Mouse (Mus musculus) olfactory bulb, adult 2 months (tissue): ENCODE results near the gene Tle3. TPM values are rescaled to one million over a fixed set of nuclear protein-coding genes. Genes with fewer than 3 reads are reported as not detected.

Experiments
- H3K27ac ChIP-seq: fragments of 200-500 bp; 2 replicates; pipeline ENCODE4 v1.5.1; 2012; ENCODE audit warnings: low read depth, low read length; ENCODE audit not compliant: insufficient read depth
- H3K4me1 ChIP-seq: fragments of 200-500 bp; 2 replicates; pipeline ENCODE4 v1.6.1; 2012; ENCODE audit warnings: low read length; ENCODE audit not compliant: control insufficient read depth, insufficient read depth
- H3K4me3 ChIP-seq: fragments of 200-500 bp; 2 replicates; pipeline ENCODE4 v1.5.1; 2012; ENCODE audit warnings: mild to moderate bottlenecking, low read depth, low read length, moderate library complexity; ENCODE audit not compliant: insufficient read depth
- CTCF ChIP-seq: fragments of 200-500 bp; IDR thresholded peaks from 2 replicates; pipeline ENCODE4 v1.5.1; 2012; ENCODE audit warnings: low read depth, mild to moderate bottlenecking, low read length, moderate library complexity; ENCODE audit not compliant: insufficient read depth
- POLR2A ChIP-seq: fragments of 200-500 bp; IDR thresholded peaks from 2 replicates; pipeline ENCODE4 v1.6.1; 2012; ENCODE audit warnings: mild to moderate bottlenecking, low read depth, low read length, moderate library complexity; ENCODE audit not compliant: insufficient read depth
- WGBS: fragments of 180-500 bp; shearing (Covaris S2); methylation state at CpG from one replicate; pipeline ENCODE4 v1.1.7; 2018; 5-methylcytosine and 5-hydroxymethylcytosine counted together
- polyA plus RNA-seq: library from polyadenylated mRNA; stranded (reverse); fragments of >200 nt; gene quantifications from 2 replicates; pipeline ENCODE4 v1.2.4, GENCODE M21; 2012; ENCODE audit warnings: low replicate concordance; ENCODE audit not compliant: missing spikeins, insufficient read depth, insufficient read length

Tle3 gene
- polyA plus RNA-seq, 1 experiment = not detected

- Histone ChIP-seq H3K4me3 (no peak overlapping the region), H3K4me1 (peaks cover 52% of the 10 kb centered on the region), H3K27ac (no peak overlapping the region)
- WGBS = 80% methylated on average over 2 of the region's 2 CpGs
- TF ChIP-seq POLR2A (no peak), CTCF (no peak)
These were observed 14.1 kb downstream of the Tle3 start for GRCm38 (mm10) chr9:61386314-61386713.

- Histone ChIP-seq H3K27ac (no peak overlapping the region), H3K4me1 (peaks cover 46% of the 10 kb centered on the region), H3K4me3 (no peak overlapping the region)
- TF ChIP-seq POLR2A = no peak
- no peak for TF ChIP-seq CTCF
- WGBS = 91% methylated on average over 5 of the region's 5 CpGs
These were observed 15.6 kb downstream of the Tle3 start for GRCm38 (mm10) chr9:61387797-61388196.

GRCm38 (mm10) chr9:61388214-61388613 lies 16.0 kb downstream of the Tle3 start:
- Histone ChIP-seq H3K27ac (no peak overlapping the region), H3K4me1 (peaks cover 42% of the 10 kb centered on the region), H3K4me3 (no peak overlapping the region)
- 80% methylated on average over 12 of the region's 12 CpGs for WGBS
- no peak for TF ChIP-seq CTCF
- TF ChIP-seq POLR2A = no peak

DNA sequence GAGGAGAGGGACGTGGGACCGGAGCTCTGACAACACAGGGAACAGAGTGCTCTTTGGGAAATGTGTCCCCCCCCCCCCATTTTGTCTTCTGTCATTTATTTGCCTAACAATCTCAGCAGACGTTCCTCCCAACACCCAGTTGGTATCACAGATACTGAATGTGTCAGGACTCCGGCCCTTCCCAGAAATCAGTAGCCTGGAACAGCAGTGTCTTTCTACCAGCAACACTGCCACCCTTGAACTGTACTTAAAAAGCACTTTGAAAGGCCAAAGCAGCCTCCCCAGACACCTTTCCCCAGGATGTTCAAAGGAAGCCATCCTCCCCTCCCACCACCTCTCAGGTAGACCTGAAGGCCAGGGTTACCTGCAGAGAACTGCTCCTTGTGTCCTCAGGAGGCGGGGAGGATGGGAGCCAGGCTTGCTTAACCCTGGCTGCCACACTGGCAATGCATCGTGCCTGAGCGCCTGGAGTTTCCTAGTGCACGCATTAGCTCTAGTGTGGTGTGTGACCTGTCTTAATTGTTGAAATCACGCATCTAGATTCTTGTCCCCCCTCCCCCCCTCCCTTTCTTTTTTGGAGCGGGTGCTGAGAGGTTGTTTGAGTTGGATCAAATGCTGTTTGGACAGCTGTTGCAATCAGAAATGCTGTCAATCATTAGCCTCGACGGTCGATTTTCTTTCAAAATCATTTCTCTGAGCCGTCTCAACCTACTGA lies 16.7 kb downstream of the Tle3 start:
- TF ChIP-seq POLR2A = no peak
- H3K27ac ChIP-seq = no peak overlapping the region
- 74% methylated on average over 14 of the region's 14 CpGs for WGBS
- H3K4me3 ChIP-seq = no peak overlapping the region
- H3K4me1 ChIP-seq = peaks cover 40% of the 10 kb centered on the region

DNA sequence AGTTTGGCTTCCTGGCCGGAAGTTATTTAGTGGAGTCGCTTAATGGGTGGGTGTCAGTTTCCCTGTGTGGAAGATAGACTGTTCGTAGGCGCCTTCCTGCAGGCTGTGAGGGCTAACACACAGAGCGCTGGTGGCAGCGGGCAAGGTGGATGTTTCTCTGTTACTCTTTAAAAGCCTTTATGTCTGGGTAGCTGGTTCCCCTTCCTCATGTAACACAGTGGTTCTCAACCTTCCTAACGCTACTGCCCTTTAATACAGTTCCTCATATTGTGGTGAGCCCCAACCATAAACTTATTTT lies 17.2 kb downstream of the Tle3 start:
- Histone ChIP-seq H3K4me3 (no peak overlapping the region), H3K27ac (no peak overlapping the region), H3K4me1 (peaks cover 35% of the 10 kb centered on the region)
- 83% methylated on average over 7 of the region's 7 CpGs for WGBS
- TF ChIP-seq CTCF (no peak), POLR2A (no peak)

DNA sequence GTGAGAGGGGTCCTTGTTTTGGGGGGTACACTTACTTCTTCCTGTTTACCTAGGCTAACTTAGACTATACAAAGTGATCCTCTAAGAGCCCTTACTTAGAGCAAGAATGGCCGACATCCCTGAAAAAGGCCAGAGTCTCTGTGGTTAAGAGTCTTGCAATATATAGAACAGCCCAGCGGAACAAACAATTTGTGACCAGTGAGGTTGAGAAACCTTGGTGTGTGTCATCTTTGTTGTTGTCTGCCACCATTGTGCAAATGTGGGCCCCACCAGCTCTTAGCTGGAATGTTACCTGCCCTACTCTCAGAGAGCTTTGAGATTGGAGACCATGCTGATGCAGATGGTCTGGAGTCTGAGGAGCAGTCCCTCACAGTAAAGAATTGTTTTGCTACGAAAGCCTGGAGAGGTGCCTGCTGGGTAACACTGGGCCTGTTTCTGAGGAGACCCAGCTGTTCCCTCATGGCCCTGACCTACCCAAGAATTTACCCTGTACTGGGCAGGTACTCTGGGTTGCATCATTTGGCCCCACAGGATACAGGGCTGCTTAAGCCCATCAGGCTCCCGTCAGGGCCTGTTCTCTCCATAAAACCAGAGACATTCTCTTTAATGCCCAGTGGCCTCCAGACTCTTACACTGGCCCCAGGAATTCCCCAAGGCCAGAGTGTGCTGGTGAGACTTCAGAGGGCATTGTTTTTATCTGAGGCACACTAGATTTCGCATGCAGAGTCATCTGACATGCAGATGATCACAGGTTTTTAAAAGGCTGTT lies 19.6 kb downstream of the Tle3 start:
- Histone ChIP-seq H3K27ac (no peak overlapping the region), H3K4me3 (no peak overlapping the region), H3K4me1 (peaks cover 22% of the 10 kb centered on the region)
- WGBS = 82% methylated on average over 5 of the region's 5 CpGs
- TF ChIP-seq POLR2A = no peak
- TF ChIP-seq CTCF = no peak

- no peak for TF ChIP-seq CTCF
- no peak for TF ChIP-seq POLR2A
These were observed 20.1 kb downstream of the Tle3 start for GRCm38 (mm10) chr9:61392338-61392620.

DNA sequence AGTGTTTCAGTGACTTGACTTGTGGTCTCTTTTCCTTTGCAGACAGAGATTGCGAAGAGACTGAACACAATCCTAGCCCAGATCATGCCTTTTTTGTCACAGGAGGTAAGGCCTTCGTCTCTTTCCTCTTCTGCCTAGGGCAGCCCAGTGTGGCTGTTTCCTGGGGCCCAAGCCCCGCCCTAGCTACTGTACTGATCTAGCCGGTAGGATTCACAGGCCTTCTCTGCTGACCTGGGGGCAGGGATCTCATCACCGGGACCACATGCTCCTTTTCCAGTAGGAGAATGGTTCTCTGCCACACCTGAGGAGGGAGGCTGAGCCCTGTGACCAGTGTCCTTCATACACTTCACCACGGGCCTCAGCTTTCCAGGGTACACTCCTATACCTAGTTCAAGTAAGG lies 21.0 kb downstream of the Tle3 start:
- TF ChIP-seq CTCF (no peak), POLR2A (no peak)
- H3K4me3 ChIP-seq = no peak overlapping the region
- H3K4me1 ChIP-seq = peaks cover 19% of the 10 kb centered on the region
- WGBS = 91% methylated on average over 6 of the region's 6 CpGs
- no peak overlapping the region for H3K27ac ChIP-seq

More at GRCm38 (mm10) chr9:61392338-61392620, 20.1 kb downstream of the Tle3 start:
- no peak overlapping the region for H3K27ac ChIP-seq
- H3K4me1 ChIP-seq = peaks cover 24% of the 10 kb centered on the region
- H3K4me3 ChIP-seq = no peak overlapping the region
- WGBS = 84% methylated on average over 6 of the region's 6 CpGs

GRCm38 (mm10) chr9:61393847-61394246 lies 21.7 kb downstream of the Tle3 start:
- peaks cover 13% of the 10 kb centered on the region for H3K4me1 ChIP-seq
- H3K27ac ChIP-seq = no peak overlapping the region
- no peak overlapping the region for H3K4me3 ChIP-seq
- WGBS = 89% methylated on average over 5 of the region's 5 CpGs
- TF ChIP-seq POLR2A (no peak), CTCF (no peak)

DNA sequence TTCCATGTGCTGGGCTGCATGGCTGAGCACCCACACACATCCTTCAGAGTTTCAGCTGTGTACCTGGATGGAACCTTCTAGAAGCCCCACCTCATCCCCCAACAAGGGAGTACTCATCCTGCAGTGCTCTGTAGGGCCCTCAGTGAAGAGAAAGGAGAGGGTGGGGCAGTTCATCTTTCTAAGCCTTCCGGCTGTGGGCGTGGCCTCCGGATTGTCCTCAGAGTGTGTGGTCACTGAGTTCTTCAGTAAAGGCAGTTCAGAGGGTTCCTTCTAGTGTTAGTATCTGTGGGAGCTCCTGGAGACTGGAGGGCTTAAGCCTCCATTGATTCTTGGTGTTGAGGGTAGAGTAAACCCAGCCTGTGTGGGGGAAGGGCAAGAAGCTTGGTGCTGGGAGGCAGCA lies 22.9 kb downstream of the Tle3 start:
- WGBS = 88% methylated on average over 3 of the region's 3 CpGs
- H3K4me3 ChIP-seq = no peak overlapping the region
- TF ChIP-seq CTCF (no peak), POLR2A (no peak)
- H3K27ac ChIP-seq = no peak overlapping the region
- peaks cover 14% of the 10 kb centered on the region for H3K4me1 ChIP-seq
